1 mouse cellular context compared by ENCODE assay signal in genomic region chr10:121739548-121740505, GRCm38 (mm10).
TF ChIP-seq lines count a peak whose summit lies in the region.

BC048403 (plus strand) TSS chr10:121739937.

TF ChIP-seq in MEL, 35 proteins besides CTCF, POLR2A, EP300 and RAD21 (continued from another document):
- peak; percentile 56; the same call in 1 of the 2 replicates for TF ChIP-seq ZMIZ1 (IDR thresholded peaks at IDR 0.05; ENCODE audit: low read depth, low read length)
